Comparison of ENCODE assay signal across 10 mouse cellular contexts in the genomic region with DNA sequence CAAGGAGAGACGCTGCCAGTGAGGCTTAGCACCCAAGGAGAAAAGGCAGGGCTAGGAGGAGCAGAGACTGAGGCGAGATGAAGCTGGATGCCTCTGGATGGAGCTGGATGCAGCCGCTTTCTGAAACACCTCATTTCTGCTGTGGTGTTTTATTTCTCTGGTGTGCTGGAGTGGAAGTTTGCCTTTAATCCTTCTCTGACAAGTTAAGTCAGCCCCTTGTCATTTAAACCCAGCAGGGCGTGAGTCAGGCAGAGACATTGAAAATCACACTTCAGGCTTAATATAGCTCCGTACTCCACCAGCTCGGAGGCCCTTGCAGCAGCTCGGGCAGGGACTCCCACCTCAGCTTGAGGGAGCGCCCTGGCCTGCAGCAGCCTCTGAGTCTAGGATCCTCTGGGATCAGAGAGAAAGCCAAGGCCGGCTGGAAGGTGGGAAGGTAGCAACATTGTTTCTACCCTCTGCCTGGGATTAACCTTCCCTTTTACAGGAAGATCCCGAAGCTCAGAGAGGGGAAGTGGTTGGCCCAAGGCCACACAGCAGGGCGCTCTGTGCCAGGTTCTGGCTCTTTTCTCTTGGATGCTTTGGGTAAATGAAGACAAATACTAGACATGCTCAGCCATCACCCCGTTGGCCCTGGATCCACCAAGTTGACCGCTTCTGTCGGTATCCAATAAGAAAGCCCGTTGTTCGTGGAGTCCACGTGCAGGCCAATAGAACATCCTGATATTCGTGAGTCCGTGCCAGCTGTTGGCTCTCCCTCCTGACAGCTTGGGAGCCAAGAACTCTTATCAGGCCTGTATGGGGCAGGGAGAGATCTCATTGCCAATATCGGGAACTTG.
DNase-seq lines count a peak whose midpoint lies in the region; ATAC-seq and TF ChIP-seq lines count a peak whose summit lies in the region.
"Had no signal": no experiment of that assay in that cellular context is flagged by ENCODE, and none has a peak within 500 bp of the region (broad histone marks: within the 10 kb centered on the region; RNA-seq: fewer than 3 reads in every experiment).

No protein-coding gene starts in this region.

- no peak overlapping the region for H3K4me2 ChIP-seq in forebrain, embryonic 12.5 days
- H3K4me2 ChIP-seq: lung, embryonic 14.5 days had no signal

- H3K9me3 ChIP-seq in forebrain, embryonic 12.5 days = no peaks in the 10 kb centered on the region; the same call in 1 of the 2 replicates

- H3K4me3 ChIP-seq in forebrain, embryonic 12.5 days (replicated peaks) = no peak overlapping the region
- no peak overlapping the region for H3K4me3 ChIP-seq in lung, adult 2 months (replicated peaks; ENCODE audit: extremely low read depth, low read depth, low read length)

- no peak overlapping the region for H3K9ac ChIP-seq in forebrain, embryonic 12.5 days
- H3K9ac ChIP-seq: lung, embryonic 14.5 days had no signal

- DNase-seq in kidney, adult 9 months = peak; percentile 4
- no peak for DNase-seq in kidney, adult 11 months
- peak; percentile 69 for DNase-seq in brain, embryonic 14.5 days (ENCODE audit: low read depth)
- DNase-seq in left cerebral cortex, adult 8-10 months (ENCODE audit: low spot score in 2 of 2) = peak; percentile 30 to 63
- no peak for DNase-seq in MN1 (ENCODE audit: low spot score)
- DNase-seq in lung, adult 2 months = no peak
- DNase-seq in spleen, adult 18-20 months = no peak
- DNase-seq: lung, embryonic 14.5 days had no signal

- no peak for ATAC-seq in forebrain, embryonic 12.5 days (ENCODE audit: low FRiP score)

- no peaks in the 10 kb centered on the region for H3K36me3 ChIP-seq in forebrain, embryonic 12.5 days (replicated peaks)
- H3K36me3 ChIP-seq: G1E had no signal

- WGBS in forebrain, embryonic 12.5 days = 70% methylated on average over 20 of the region's 20 CpGs
- WGBS in lung, adult 2 months = 60% methylated on average over 20 of the region's 20 CpGs

- peaks cover 16% of the 10 kb centered on the region for H3K4me1 ChIP-seq in forebrain, embryonic 12.5 days
- no peaks in the 10 kb centered on the region for H3K4me1 ChIP-seq in lung, adult 2 months (ENCODE audit: control insufficient read depth, insufficient read depth, low read length)

- no peaks in the 10 kb centered on the region; the same call in 1 of the 2 replicates for H3K27me3 ChIP-seq in forebrain, embryonic 12.5 days

- TF ChIP-seq POLR2A in brain, embryonic 14.5 days (IDR thresholded peaks at IDR 0.05; ENCODE audit: borderline replicate concordance, extremely low read depth, insufficient read depth, insufficient read length, poor library complexity, severe bottlenecking) = no peak
- TF ChIP-seq POLR2A in lung, adult 2 months (IDR thresholded peaks at IDR 0.05; ENCODE audit: borderline replicate concordance, extremely low read depth, low read depth, low read length) = no peak

- no peak for TF ChIP-seq CTCF in brain, embryonic 14.5 days (IDR thresholded peaks at IDR 0.05; ENCODE audit: borderline replicate concordance, extremely low read depth, insufficient read depth, insufficient read length)
- no peak for TF ChIP-seq CTCF in lung, adult 2 months (IDR thresholded peaks at IDR 0.05; ENCODE audit: insufficient read depth, low read length)

- H3K27ac ChIP-seq in forebrain, embryonic 12.5 days = peak overlapping the region; percentile 36; the same call in 1 of the 2 replicates

Comparison
In these comparisons a context has a peak if more than half of its experiments do, and no peak if none do; other contexts are left out.
1. DNase-seq: peak in kidney, adult 9 months (single experiment), brain, embryonic 14.5 days (single experiment) and left cerebral cortex, adult 8-10 months (2 of 2); none in kidney, adult 11 months (single experiment), MN1 (single experiment), lung, adult 2 months (single experiment) and spleen, adult 18-20 months (0 of 2).